In genomic region chr3:81924931-81925330, GRCm38 (mm10) we compare ENCODE assay signal across 9 mouse cellular contexts. TPM values are rescaled to one million over a fixed set of nuclear protein-coding genes. Genes with fewer than 3 reads are reported as not detected.
A peak's percentile ranks its signal among the peaks of the same experiment; 100 is the strongest.
DNase-seq lines count a peak whose midpoint lies in the region; ATAC-seq and TF ChIP-seq lines count a peak whose summit lies in the region.
"Had no signal": no experiment of that assay in that cellular context is flagged by ENCODE, and none has a peak within 500 bp of the region (broad histone marks: within the 10 kb centered on the region; RNA-seq: fewer than 3 reads in every experiment).

No protein-coding gene starts in this region.

- no peak for DNase-seq in gastrocnemius, adult 2 months
- DNase-seq in gastrocnemius, postnatal 4 days (ENCODE audit: low spot score in 2 of 2), result no peak
- DNase-seq in urinary bladder, postnatal 25 days (ENCODE audit: low spot score), result peak; percentile 22
- DNase-seq in urinary bladder, postnatal 10 days (ENCODE audit: low spot score), result no peak
- DNase-seq in embryo, embryonic 10.5 days (ENCODE audit: low spot score), result peak; percentile 84
- peak; percentile 53 for DNase-seq in kidney, postnatal 10 days
- DNase-seq in mesoderm, embryonic 11.5 days (ENCODE audit: low read depth, low spot score), result peak; percentile 74

- intact Hi-C loops in gastrocnemius, adult 2 months (cut with DNase I), result loop anchor here (5.0 to 10.0 kb wide), 2 partner anchors 890 to 968 kb away; partner anchors contain the start of gene Pdgfc

- 4% methylated on average over 1 of the region's 1 CpGs for WGBS in intestine, embryonic 15.5 days

- no peaks in the 10 kb centered on the region for H3K27me3 ChIP-seq in intestine, embryonic 15.5 days (replicated peaks)

- H3K4me2 ChIP-seq in intestine, embryonic 15.5 days (replicated peaks), result no peak overlapping the region

- no peak for ATAC-seq in intestine, embryonic 15.5 days

- H3K9me3 ChIP-seq in intestine, embryonic 15.5 days, result no peaks in the 10 kb centered on the region

- no peak overlapping the region for H3K27ac ChIP-seq in gastrocnemius, adult 2 months
- no peak overlapping the region for H3K27ac ChIP-seq in intestine, embryonic 15.5 days

- H3K4me3 ChIP-seq in gastrocnemius, adult 2 months, result no peak overlapping the region
- H3K4me3 ChIP-seq in intestine, embryonic 15.5 days (replicated peaks), result no peak overlapping the region

- H3K36me3 ChIP-seq in intestine, embryonic 15.5 days, result no peaks in the 10 kb centered on the region

- H3K4me1 ChIP-seq in intestine, embryonic 15.5 days (replicated peaks), result no peaks in the 10 kb centered on the region

- peak; percentile 84 for TF ChIP-seq CTCF in gastrocnemius, adult 2 months (IDR thresholded peaks at IDR 0.05)

- no peak overlapping the region for H3K9ac ChIP-seq in intestine, embryonic 15.5 days

RNA-seq across cellular contexts. Expression of gene Ctso, which starts 7.5 kb away (rescaled TPM):
- total RNA-seq in gastrocnemius, adult 2 months (2021), result 1 to 10 TPM; 4.2 to 5.8 TPM
- total RNA-seq in gastrocnemius, postnatal 4 days (2021), result 1 to 10 TPM; 7.0 TPM
- polyA plus RNA-seq in intestine, embryonic 15.5 days (2015; fragmentation: Nextera tagmentation; extraction: Ambion mirVana), result 19.2 and 19.4 TPM in 2 replicates

RNA-seq across cellular contexts. Expression of gene Tdo2, which starts 51.1 kb away (rescaled TPM):
- total RNA-seq in gastrocnemius, adult 2 months (2021), result not detected
- total RNA-seq in gastrocnemius, postnatal 4 days (2021), result under 1 TPM in 1 of 2 experiments, not detected in 1; 0.26 TPM
- 1.0 and 1.7 TPM in 2 replicates for polyA plus RNA-seq in intestine, embryonic 15.5 days (2015; fragmentation: Nextera tagmentation; extraction: Ambion mirVana)

RNA-seq across cellular contexts. Expression of gene Asic5, which starts 57.2 kb away (rescaled TPM):
- total RNA-seq in gastrocnemius, adult 2 months (2021), result not detected
- not detected for total RNA-seq in gastrocnemius, postnatal 4 days (2021)
- 0.13 and 0.25 TPM in 2 replicates for polyA plus RNA-seq in intestine, embryonic 15.5 days (2015; fragmentation: Nextera tagmentation; extraction: Ambion mirVana)
- total RNA-seq: adrenal gland, postnatal 36 days had no signal

Comparison
In these comparisons a context has a peak if more than half of its experiments do, and no peak if none do; other contexts are left out.
1. DNase-seq: peak in urinary bladder, postnatal 25 days (single experiment), embryo, embryonic 10.5 days (single experiment), kidney, postnatal 10 days (single experiment) and mesoderm, embryonic 11.5 days (single experiment); none in gastrocnemius, adult 2 months (single experiment), gastrocnemius, postnatal 4 days (0 of 2) and urinary bladder, postnatal 10 days (single experiment).